Mouse (Mus musculus): ENCODE measurements around the gene Gys1. TPM values are rescaled to one million over a fixed set of nuclear protein-coding genes. Genes with fewer than 3 reads are reported as not detected.

Gys1 gene
- polyA plus RNA-seq, 1 experiment from 2014 or later = 39.0 TPM

DNA sequence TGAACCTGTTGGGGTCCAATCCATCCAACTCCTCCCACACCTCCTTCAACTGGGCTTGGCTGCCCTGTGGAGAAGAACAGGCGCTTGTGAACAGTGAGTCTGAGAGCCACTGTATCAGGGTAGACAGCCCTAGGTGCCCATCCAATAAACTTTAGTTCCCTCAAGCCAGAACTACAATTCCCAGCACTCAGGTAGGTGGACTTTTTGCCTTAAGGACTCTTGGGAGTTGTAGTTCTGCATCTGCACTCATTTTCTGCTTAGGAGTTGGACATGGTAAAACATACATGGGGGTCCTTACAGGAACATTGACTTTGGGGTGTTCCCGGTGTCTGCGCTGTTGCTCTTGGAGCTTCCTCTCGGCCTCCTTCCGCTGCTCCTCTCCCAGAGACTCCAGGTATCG lies 63.8 kb downstream of the Gys1 start:
- WGBS = 94% methylated on average over 6 of the region's 6 CpGs
- H3K4me1 ChIP-seq = no peaks in the 10 kb centered on the region
- H3K27me3 ChIP-seq (ENCODE audit: poor library complexity, severe bottlenecking) = no peaks in the 10 kb centered on the region
- H3K36me3 ChIP-seq (replicated peaks) = peaks cover 96% of the 10 kb centered on the region
- DNase-seq (ENCODE audit: extremely low spot score, low spot score) = no peak
- no peak overlapping the region for H3K4me3 ChIP-seq
- H3K9me3 ChIP-seq = no peaks in the 10 kb centered on the region
- no peak overlapping the region for H3K27ac ChIP-seq

Small RNA genes lying within 50 kb of the gene (microRNA-seq; reads per million reads assigned to microRNA genes)
- not detected for gene Gm22133

Other genes starting within 250 kb of the Gys1 start
- gene Ccdc155, start 230.0 kb upstream of the Gys1 start, polyA plus RNA-seq (2016; fragmentation: Nextera tagmentation; extraction: Ambion mirVana) = 0.57 and 0.66 TPM in 2 replicates
- gene Dkkl1, start 222.7 kb upstream of the Gys1 start, polyA plus RNA-seq (2016; fragmentation: Nextera tagmentation; extraction: Ambion mirVana) = 1.0 TPM in 2 replicates
- 337 and 380 TPM in 2 replicates for gene Tead2, start 219.1 kb upstream of the Gys1 start, polyA plus RNA-seq (2016; fragmentation: Nextera tagmentation; extraction: Ambion mirVana)
- gene Cd37, start 195.7 kb upstream of the Gys1 start, polyA plus RNA-seq (2016; fragmentation: Nextera tagmentation; extraction: Ambion mirVana) = 1.1 TPM in 2 replicates
- gene Slc6a16, start 193.8 kb upstream of the Gys1 start, polyA plus RNA-seq (2016; fragmentation: Nextera tagmentation; extraction: Ambion mirVana) = not detected in 2 replicates
- not detected in 2 replicates for gene Slc6a21, start 157.3 kb upstream of the Gys1 start, polyA plus RNA-seq (2016; fragmentation: Nextera tagmentation; extraction: Ambion mirVana)
- gene Trpm4, start 101.1 kb upstream of the Gys1 start, polyA plus RNA-seq (2016; fragmentation: Nextera tagmentation; extraction: Ambion mirVana) = 8.3 and 8.9 TPM in 2 replicates
- gene Hrc, start 99.6 kb upstream of the Gys1 start, polyA plus RNA-seq (2016; fragmentation: Nextera tagmentation; extraction: Ambion mirVana) = 0.31 and 0.42 TPM in 2 replicates
- 6.0 and 8.9 TPM in 2 replicates for gene Ppfia3, start 67.8 kb upstream of the Gys1 start, polyA plus RNA-seq (2016; fragmentation: Nextera tagmentation; extraction: Ambion mirVana)
- gene Lin7b, start 64.3 kb upstream of the Gys1 start, polyA plus RNA-seq (2016; fragmentation: Nextera tagmentation; extraction: Ambion mirVana) = 0.47 and 0.81 TPM in 2 replicates
- gene Snrnp70, start 39.1 kb upstream of the Gys1 start, polyA plus RNA-seq (2016; fragmentation: Nextera tagmentation; extraction: Ambion mirVana) = 295 TPM in 2 replicates
- not detected in 2 replicates for gene Kcna7, start 29.2 kb upstream of the Gys1 start, polyA plus RNA-seq (2016; fragmentation: Nextera tagmentation; extraction: Ambion mirVana)
- gene Ntf5, start 21.1 kb upstream of the Gys1 start, polyA plus RNA-seq (2016; fragmentation: Nextera tagmentation; extraction: Ambion mirVana) = 0.46 and 0.87 TPM in 2 replicates
- not detected in 2 replicates for gene Lhb, start 14.0 kb upstream of the Gys1 start, polyA plus RNA-seq (2016; fragmentation: Nextera tagmentation; extraction: Ambion mirVana)
- gene Ruvbl2, start 3.3 kb downstream of the Gys1 start, polyA plus RNA-seq (2016; fragmentation: Nextera tagmentation; extraction: Ambion mirVana) = 235 and 237 TPM in 2 replicates
- 5,105 and 5,277 TPM in 2 replicates for gene Ftl1, start 25.0 kb downstream of the Gys1 start, polyA plus RNA-seq (2016; fragmentation: Nextera tagmentation; extraction: Ambion mirVana)
- gene Bax, start 32.1 kb downstream of the Gys1 start, polyA plus RNA-seq (2016; fragmentation: Nextera tagmentation; extraction: Ambion mirVana) = 247 and 254 TPM in 2 replicates
- gene Tulp2, start 47.0 kb downstream of the Gys1 start, polyA plus RNA-seq (2016; fragmentation: Nextera tagmentation; extraction: Ambion mirVana) = 0.12 and 0.20 TPM in 2 replicates
- not detected in 2 replicates for gene Gm45808, start 52.0 kb downstream of the Gys1 start, polyA plus RNA-seq (2016; fragmentation: Nextera tagmentation; extraction: Ambion mirVana)
- 6.4 and 7.2 TPM in 2 replicates for gene Dhdh, start 54.0 kb downstream of the Gys1 start, polyA plus RNA-seq (2016; fragmentation: Nextera tagmentation; extraction: Ambion mirVana)
- 99.3 and 106 TPM in 2 replicates for gene Nucb1, start 75.6 kb downstream of the Gys1 start, polyA plus RNA-seq (2016; fragmentation: Nextera tagmentation; extraction: Ambion mirVana)
- 16.4 and 17.7 TPM in 2 replicates for gene Ppp1r15a, start 91.4 kb downstream of the Gys1 start, polyA plus RNA-seq (2016; fragmentation: Nextera tagmentation; extraction: Ambion mirVana)
- gene Plekha4, start 91.5 kb downstream of the Gys1 start, polyA plus RNA-seq (2016; fragmentation: Nextera tagmentation; extraction: Ambion mirVana) = 1.1 and 1.2 TPM in 2 replicates
- gene Hsd17b14, start 120.0 kb downstream of the Gys1 start, polyA plus RNA-seq (2016; fragmentation: Nextera tagmentation; extraction: Ambion mirVana) = 0.39 and 0.63 TPM in 2 replicates
- 38.2 and 39.1 TPM in 2 replicates for gene Bcat2, start 135.3 kb downstream of the Gys1 start, polyA plus RNA-seq (2016; fragmentation: Nextera tagmentation; extraction: Ambion mirVana)
- gene Fgf21, start 180.6 kb downstream of the Gys1 start, polyA plus RNA-seq (2016; fragmentation: Nextera tagmentation; extraction: Ambion mirVana) = not detected in 2 replicates
- gene Fut1, start 182.4 kb downstream of the Gys1 start, polyA plus RNA-seq (2016; fragmentation: Nextera tagmentation; extraction: Ambion mirVana) = 0.07 TPM in 1 of 2 replicates, not detected in the other
- 0.25 TPM in 1 of 2 replicates, not detected in the other for gene Izumo1, start 187.0 kb downstream of the Gys1 start, polyA plus RNA-seq (2016; fragmentation: Nextera tagmentation; extraction: Ambion mirVana)
- 4.5 and 4.7 TPM in 2 replicates for gene Rasip1, start 192.6 kb downstream of the Gys1 start, polyA plus RNA-seq (2016; fragmentation: Nextera tagmentation; extraction: Ambion mirVana)
- gene Mamstr, start 205.1 kb downstream of the Gys1 start, polyA plus RNA-seq (2016; fragmentation: Nextera tagmentation; extraction: Ambion mirVana) = 1.7 and 3.1 TPM in 2 replicates
- gene Fut2, start 231.6 kb downstream of the Gys1 start, polyA plus RNA-seq (2016; fragmentation: Nextera tagmentation; extraction: Ambion mirVana) = 0.12 TPM in 2 replicates
- gene Ntn5, start 249.2 kb downstream of the Gys1 start, polyA plus RNA-seq (2016; fragmentation: Nextera tagmentation; extraction: Ambion mirVana) = 0.38 and 0.63 TPM in 2 replicates